Mouse (Mus musculus): Measurements from ENCODE around the gene Ybx3.
A peak's percentile ranks its signal among the peaks of the same experiment; 100 is the strongest.

Ybx3 gene

GRCm38 (mm10) chr6:131388040-131389021 lies at the start of gene Ybx3:
TSS of gene Ybx3 (minus strand) at chr6:131388476.
- peak; percentile 86 for DNase-seq (ENCODE audit: low read depth, low spot score)

GRCm38 (mm10) chr6:131436626-131437025 lies 48.4 kb upstream of the Ybx3 start:
- DNase-seq (ENCODE audit: low read depth, low spot score): no peak

GRCm38 (mm10) chr6:131434088-131434487 lies 45.8 kb upstream of the Ybx3 start:
- no peak for DNase-seq (ENCODE audit: low read depth, low spot score)

DNA sequence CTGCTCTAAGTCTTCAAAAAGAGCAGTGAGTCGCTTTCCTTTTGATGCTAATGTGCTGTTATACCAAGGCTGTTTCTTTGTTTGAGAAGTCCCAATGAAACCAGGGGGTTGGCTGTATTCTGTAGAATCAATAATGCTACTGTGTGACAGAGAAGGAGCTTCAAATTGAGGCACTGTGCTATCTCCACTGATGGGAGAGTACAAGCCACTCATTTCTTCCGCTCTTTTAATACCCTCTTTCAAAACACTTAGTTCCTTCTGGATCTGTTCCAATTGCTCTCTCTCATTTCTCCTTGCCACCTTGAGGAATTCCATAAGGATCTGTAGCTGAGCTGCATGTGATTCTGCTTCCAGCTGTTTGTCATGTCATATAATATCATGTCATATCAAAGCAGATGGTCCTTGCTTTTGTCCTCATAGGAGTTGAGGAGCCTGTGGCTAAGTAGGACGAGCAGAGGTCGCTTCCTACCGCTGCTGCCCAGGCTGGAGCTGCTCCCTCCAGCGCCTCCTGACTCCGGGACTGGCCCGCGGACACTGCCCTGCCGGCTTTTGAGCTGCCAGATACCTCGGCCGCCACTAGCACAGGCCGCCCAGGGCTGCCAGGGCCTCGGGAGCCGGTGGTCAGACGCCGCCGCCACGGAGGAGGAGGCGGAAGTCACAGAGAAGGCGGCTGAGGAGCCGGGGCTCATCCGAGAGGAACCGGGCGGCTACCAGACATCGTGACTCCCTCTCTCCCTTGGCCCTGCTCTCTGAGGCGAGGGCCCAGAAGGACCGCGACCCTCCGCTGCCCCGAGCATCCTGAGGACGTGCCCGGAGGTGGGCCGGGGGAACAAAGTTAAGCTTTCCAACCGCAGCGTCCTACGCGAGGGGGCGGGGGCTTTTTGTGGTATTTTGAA lies 45.1 kb upstream of the Ybx3 start:
- no peak for DNase-seq (ENCODE audit: low read depth, low spot score)

GRCm38 (mm10) chr6:131421572-131421971 lies 33.3 kb upstream of the Ybx3 start:
- DNase-seq (ENCODE audit: low read depth, low spot score): peak; percentile 74

DNA sequence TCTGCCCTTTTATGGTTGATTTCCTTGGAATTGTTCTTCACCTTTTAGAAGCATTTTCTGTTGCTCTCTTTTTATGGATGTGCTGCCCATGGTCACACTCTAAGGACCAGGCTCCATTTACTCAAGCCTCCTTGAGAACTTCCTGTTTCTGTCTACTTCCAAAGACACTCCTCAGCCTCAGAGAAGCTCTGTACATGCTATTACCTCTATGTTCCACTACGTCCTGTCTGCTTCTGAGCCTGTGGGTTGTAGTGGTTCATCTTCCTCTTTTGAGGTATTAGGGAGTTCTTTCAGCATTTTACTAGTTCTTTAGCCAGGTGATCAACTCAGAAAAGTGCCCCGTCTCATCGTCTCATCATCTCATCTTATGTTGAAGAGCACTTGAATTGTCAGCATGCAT lies 31.3 kb upstream of the Ybx3 start:
- DNase-seq (ENCODE audit: low read depth, low spot score): no peak

DNA sequence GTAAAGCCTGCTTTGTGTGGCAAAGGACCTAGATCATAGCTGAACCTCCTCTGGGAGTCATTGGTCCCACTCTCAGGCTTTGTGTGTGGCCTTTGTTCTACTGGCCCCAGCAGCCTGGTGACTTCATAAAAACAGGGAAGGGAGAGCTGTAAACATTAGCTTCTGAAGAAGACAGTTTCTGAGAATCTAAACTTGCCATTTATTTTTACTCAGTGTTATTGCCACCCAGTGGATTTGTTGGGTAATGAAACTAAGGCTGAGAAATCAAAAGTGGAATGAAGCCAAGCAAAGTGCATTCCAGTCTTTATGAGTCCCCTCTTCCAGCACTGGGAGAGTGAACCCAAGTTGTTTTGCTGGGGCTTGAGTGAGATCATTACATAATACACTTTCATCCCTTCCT lies 30.5 kb upstream of the Ybx3 start:
- peak; percentile 49 for DNase-seq (ENCODE audit: low read depth, low spot score)

DNA sequence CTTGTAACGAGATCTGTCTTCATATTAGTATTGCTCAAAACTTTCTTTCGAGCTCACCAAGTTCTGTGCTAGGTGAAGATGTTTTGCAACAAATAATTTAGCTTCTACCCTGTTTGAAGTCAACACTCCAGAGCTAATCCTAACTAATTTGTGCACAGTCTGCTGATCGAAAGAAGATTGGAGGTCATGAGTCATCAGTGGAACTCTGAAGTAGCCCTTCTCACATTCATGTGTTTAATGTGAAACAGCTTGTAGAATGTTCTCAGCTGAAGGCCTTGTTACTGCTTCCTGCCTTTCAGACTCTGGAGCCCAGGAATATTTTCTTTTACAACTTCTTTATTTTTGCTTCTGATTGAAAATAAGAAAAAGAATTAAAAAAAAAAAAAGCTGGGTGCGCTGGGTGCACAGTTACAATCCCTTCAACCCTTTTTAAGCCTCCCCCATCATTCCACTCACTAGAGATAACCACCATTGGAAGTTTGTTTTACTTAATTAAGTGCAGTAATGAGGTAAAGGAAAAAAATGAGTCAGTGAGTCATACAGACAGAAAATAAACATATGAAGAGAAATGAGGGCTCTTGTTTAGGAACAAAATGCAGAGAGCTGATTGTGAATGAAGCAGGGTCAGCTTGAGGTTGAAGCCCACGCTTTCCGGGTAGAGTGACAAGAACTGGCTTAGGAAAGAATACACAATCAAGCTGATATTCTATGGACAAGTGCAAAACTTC lies 23.0 kb upstream of the Ybx3 start:
- no peak for DNase-seq (ENCODE audit: low read depth, low spot score)

- no peak for DNase-seq (ENCODE audit: low read depth, low spot score)
Observed at GRCm38 (mm10) chr6:131406957-131407356, 18.7 kb upstream of the Ybx3 start.

- DNase-seq (ENCODE audit: low read depth, low spot score): peak; percentile 76
Observed at GRCm38 (mm10) chr6:131405896-131406295, 17.6 kb upstream of the Ybx3 start.

GRCm38 (mm10) chr6:131405174-131405573 lies 16.9 kb upstream of the Ybx3 start:
- DNase-seq (ENCODE audit: low read depth, low spot score): no peak

GRCm38 (mm10) chr6:131404260-131404659 lies 16.0 kb upstream of the Ybx3 start:
- DNase-seq (ENCODE audit: low read depth, low spot score): no peak

GRCm38 (mm10) chr6:131403036-131403435 lies 14.8 kb upstream of the Ybx3 start:
- DNase-seq (ENCODE audit: low read depth, low spot score): no peak

DNA sequence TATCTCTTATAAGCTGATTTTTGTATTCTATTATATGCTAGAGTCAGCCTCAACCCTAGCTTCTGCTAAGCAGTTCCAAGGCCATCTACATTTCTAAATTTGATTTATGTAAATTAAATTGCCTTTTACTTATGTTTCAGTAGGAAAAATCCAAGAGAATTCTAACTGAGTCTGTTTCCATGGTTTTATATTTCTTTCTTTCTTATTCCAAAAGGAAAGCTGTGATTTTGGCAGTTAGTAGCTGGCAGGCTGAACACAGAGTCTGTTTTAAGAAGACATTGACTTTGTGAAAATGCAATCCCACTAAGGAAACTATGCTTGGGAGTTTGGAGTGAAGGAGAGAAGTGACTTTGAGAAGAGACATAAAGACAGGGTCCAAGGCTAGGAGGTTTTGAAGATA lies 14.3 kb upstream of the Ybx3 start:
- no peak for DNase-seq (ENCODE audit: low read depth, low spot score)

DNA sequence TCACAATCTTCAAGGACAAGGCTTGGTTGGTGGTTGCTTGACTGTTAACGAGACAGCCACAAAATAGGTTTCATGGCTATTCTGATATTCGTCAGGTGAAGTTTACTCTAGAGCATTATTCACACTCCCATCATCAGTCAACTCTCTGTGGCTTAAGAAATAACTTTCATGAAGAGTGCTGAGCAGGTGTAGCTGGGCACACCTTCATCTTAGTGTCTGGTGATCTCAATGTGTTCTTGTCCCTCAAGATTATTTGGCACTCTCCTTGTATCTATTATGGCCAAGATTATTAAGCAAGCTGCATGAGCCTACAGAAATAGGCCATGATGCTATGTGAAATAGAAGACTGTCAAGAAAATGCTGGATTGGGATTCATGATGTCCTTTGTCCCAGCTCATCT lies 13.0 kb upstream of the Ybx3 start:
- DNase-seq (ENCODE audit: low read depth, low spot score): no peak

DNA sequence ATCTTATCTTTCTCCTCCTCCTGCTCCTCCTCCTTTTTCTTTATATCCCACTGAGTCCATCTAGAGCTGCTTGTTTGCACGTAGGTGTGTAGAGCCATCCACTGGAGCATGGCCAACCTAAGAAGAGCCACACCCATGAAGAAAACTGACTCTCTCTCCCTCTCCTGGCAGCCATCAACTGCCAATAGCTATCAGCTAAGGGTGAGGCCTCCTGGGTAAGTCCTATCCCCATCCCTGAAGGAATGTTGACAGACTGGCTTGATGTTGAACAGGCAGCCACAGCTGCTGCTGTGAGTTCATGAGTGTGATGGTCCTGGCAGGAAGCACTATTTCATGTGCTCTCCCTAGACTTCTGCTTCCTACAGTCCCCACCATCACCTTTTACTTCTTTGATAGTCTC lies 8.4 kb upstream of the Ybx3 start:
- DNase-seq (ENCODE audit: low read depth, low spot score): no peak

GRCm38 (mm10) chr6:131393873-131394660 lies 5.8 kb upstream of the Ybx3 start:
- peak; percentile 80 for DNase-seq (ENCODE audit: low read depth, low spot score)

DNA sequence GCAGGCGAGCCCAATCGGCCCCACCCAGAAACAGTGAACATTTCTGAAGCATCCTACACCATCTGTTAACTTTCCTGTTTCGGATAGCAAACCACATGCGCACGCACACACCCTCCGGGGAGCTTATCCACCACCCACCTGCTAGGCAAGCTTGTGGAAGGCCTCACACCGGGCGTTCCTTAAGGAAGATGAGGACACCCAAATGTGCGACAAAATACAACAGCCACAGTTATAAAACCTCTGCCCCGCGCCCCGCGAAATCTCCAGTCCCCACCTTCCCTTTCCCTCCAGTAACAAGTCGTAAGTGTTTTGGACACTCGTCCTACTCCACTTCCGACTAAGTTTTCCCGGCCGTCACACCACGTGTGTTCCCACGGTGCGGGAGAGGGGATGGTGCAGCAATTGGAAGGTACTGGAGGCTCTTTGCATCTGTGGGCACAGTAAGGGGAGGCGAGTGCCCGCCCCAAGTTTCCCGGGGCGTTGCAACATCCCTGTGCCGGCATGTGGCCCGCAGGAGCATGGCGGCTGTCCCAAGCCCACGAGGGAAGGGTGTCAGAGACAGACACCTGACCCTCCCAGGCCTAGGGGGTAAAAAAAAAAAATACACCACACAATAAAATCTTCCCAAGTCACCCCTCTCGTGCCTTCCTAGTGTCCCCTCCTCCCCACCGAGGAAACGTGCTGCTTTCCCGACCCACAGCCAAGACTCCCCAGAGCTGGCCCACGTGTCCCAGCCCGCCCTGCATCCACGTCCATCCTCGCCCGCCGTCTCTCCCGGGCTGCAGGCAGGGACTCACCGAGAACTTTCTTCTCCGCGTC lies 846 bp downstream of the Ybx3 start:
- DNase-seq (ENCODE audit: low read depth, low spot score): peak; percentile 86

DNA sequence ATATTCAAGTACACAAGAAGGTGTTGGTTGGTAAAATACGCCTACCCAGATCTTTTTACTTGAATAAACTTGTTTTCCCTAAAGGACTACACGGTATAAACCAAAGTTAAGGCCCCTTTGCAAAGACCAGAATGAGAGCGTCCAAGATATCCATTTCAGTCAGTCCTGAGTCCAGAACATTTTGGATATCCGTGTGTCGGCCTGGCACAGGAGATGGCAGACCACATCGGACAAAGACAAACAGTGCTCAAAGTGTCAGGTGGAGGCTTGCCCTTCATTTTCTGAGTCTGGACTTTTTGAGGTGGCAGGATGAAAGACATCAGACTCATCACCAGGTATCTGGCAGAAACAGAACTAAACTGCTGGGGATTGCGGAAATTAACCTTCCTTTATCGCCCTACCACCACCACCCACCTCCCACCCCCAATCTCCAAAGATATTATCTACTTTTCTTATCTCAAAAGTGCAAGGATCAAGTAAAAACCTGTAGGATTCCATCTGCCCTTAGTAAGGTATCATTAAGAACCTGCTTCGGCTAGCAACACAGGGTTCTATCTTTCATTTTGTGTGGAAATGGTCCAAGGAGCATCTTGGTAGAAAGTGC lies 1.8 kb downstream of the Ybx3 start:
- no peak for DNase-seq (ENCODE audit: low read depth, low spot score)

- no peak for DNase-seq (ENCODE audit: low read depth, low spot score)
Observed at GRCm38 (mm10) chr6:131385469-131385868, 2.8 kb downstream of the Ybx3 start.
